Mouse (Mus musculus): ENCODE measurements around the gene Olfr1012.

GRCm38 (mm10) chr2:85772413-85772812 is 9.8 kb upstream of the Olfr1012 start, which contains the start of gene Olfr1014:
- no peak for TF ChIP-seq EP300 (IDR thresholded peaks at IDR 0.05; ENCODE audit: low read length)
- TF ChIP-seq RCOR1 (conservative IDR thresholded peaks at IDR 0.05; ENCODE audit: low read depth, low read length): no peak
- TF ChIP-seq JUND (conservative IDR thresholded peaks at IDR 0.05; ENCODE audit: low read depth, low read length): no peak
- no peak for TF ChIP-seq POLR2A (IDR thresholded peaks at IDR 0.05; ENCODE audit: low read depth, low read length)
- TF ChIP-seq CHD2 (IDR thresholded peaks at IDR 0.05; ENCODE audit: low read length): no peak
- no peak for TF ChIP-seq POLR2AphosphoS2 (IDR thresholded peaks at IDR 0.05; ENCODE audit: low read depth, low read length)
- TF ChIP-seq CTCF (conservative IDR thresholded peaks at IDR 0.05 in 1 of 2, IDR thresholded peaks at IDR 0.05 in 1 of 2; ENCODE audit: low read depth in 2 of 2, low read length in 2 of 2): no peak
